Comparison of ENCODE assay signal across 8 mouse cellular contexts in the genomic region with DNA sequence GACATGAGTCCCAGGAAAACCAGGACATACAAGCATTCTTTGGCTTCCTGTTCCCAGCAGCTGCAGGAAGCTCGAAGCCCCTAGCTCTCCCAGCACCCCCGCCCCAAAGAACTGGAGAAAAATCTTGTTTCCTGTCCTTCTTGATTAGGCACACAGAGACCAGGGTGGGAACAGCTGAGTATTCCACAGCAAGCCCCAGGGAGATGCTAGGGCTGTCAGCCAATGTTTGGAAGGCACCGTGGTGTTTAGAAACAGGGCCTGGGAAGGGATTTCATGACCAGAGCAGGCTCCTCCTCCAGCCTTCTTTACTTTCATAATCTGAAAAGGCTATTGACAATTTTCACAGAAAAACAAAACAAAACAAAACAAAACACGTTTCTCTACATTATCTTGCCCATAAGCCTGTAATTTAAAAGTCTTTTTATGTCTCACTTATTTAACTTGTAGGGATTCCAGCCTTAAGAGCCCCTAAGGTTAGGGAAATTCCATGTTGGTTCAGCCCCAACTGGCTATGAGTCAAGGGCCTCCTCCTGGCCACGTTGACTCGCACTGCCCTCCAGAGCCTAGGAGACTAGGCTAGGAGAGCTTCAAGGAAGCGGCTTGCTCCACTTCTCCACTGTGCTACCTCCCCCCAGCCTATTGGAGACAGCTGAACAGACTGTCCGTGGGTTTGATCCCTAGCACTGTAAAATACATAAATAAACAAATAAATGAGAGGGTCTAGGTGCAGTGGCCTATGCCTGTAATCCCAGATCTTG. TPM values are rescaled to one million over a fixed set of nuclear protein-coding genes. Genes with fewer than 3 reads are reported as not detected.
DNase-seq lines count a peak whose midpoint lies in the region; TF ChIP-seq lines count a peak whose summit lies in the region.

No protein-coding gene starts in this region.

- no peak overlapping the region for H3K27ac ChIP-seq in forebrain, embryonic 10.5 days

- H3K4me3 ChIP-seq in lung, adult 2 months (replicated peaks; ENCODE audit: extremely low read depth, low read depth, low read length) = no peak overlapping the region
- no peak overlapping the region for H3K4me3 ChIP-seq in forebrain, embryonic 10.5 days

- intact Hi-C loops in heart, postnatal 10 days (cut with DNase I) = loop anchor here (2.0 kb wide), 1 partner anchor 67 kb away; no protein-coding TSS in a partner anchor

- H3K9me3 ChIP-seq in forebrain, embryonic 10.5 days = no peaks in the 10 kb centered on the region

- peaks cover 8% of the 10 kb centered on the region for H3K4me1 ChIP-seq in lung, adult 2 months (ENCODE audit: control insufficient read depth, insufficient read depth, low read length)
- no peaks in the 10 kb centered on the region for H3K4me1 ChIP-seq in forebrain, embryonic 10.5 days

- 11% methylated on average over 8 of the region's 8 CpGs for WGBS in lung, adult 2 months
- 60% methylated on average over 8 of the region's 8 CpGs for WGBS in forebrain, embryonic 10.5 days

- no peaks in the 10 kb centered on the region for H3K27me3 ChIP-seq in forebrain, embryonic 10.5 days (ENCODE audit: poor library complexity, severe bottlenecking)

- TF ChIP-seq CTCF in brain, embryonic 14.5 days (IDR thresholded peaks at IDR 0.05; ENCODE audit: borderline replicate concordance, extremely low read depth, insufficient read depth, insufficient read length) = no peak
- TF ChIP-seq CTCF in lung, adult 2 months (IDR thresholded peaks at IDR 0.05; ENCODE audit: insufficient read depth, low read length) = no peak

- DNase-seq in cerebellum, postnatal 10 days = peak; percentile 63 to 74
- no peak for DNase-seq in cerebellum, postnatal 36 days
- peak; percentile 50 for DNase-seq in brain, embryonic 14.5 days (ENCODE audit: low read depth)
- peak; percentile 92 to 94 for DNase-seq in heart, postnatal 10 days
- DNase-seq in lung, adult 2 months = peak; percentile 60
- no peak for DNase-seq in frontal cortex, postnatal 36 days (ENCODE audit: low spot score in 2 of 2)
- no peak for DNase-seq in forebrain, embryonic 10.5 days (ENCODE audit: extremely low spot score, low spot score)
- DNase-seq in T-cell, adult 2 months (ENCODE audit: low spot score) = no peak

- no peaks in the 10 kb centered on the region for H3K36me3 ChIP-seq in forebrain, embryonic 10.5 days (replicated peaks)

- no peak for TF ChIP-seq POLR2A in brain, embryonic 14.5 days (IDR thresholded peaks at IDR 0.05; ENCODE audit: borderline replicate concordance, extremely low read depth, insufficient read depth, insufficient read length, poor library complexity, severe bottlenecking)
- TF ChIP-seq POLR2A in lung, adult 2 months (IDR thresholded peaks at IDR 0.05; ENCODE audit: borderline replicate concordance, extremely low read depth, low read depth, low read length) = 0 out of 2 replicates have a peak, but pooled peaks have one; percentile 50

RNA-seq across cellular contexts. Expression of gene Nicn1, which starts 10.0 kb away (rescaled TPM):
- 113 and 115 TPM in 2 replicates for polyA plus RNA-seq in brain, embryonic 14.5 days (2012; rRNA removed)
- 10 to 100 TPM; 20.5 to 21.8 TPM for total RNA-seq in heart, postnatal 10 days (2021)
- 15.1 and 21.4 TPM in 2 replicates for polyA plus RNA-seq in lung, adult 2 months (2012; rRNA removed)
- polyA plus RNA-seq in forebrain, embryonic 10.5 days (2016; fragmentation: Nextera tagmentation; extraction: Ambion mirVana) = 31.6 and 34.3 TPM in 2 replicates

RNA-seq across cellular contexts. Expression of gene Amt, which starts 16.4 kb away (rescaled TPM):
- 58.0 and 67.8 TPM in 2 replicates for polyA plus RNA-seq in brain, embryonic 14.5 days (2012; rRNA removed)
- 1 to 10 TPM; 5.2 to 6.9 TPM for total RNA-seq in heart, postnatal 10 days (2021)
- polyA plus RNA-seq in lung, adult 2 months (2012; rRNA removed) = 7.0 and 13.3 TPM in 2 replicates
- 34.8 and 40.0 TPM in 2 replicates for polyA plus RNA-seq in forebrain, embryonic 10.5 days (2016; fragmentation: Nextera tagmentation; extraction: Ambion mirVana)

RNA-seq across cellular contexts. Expression of gene Dag1, which starts 16.5 kb away (rescaled TPM):
- 25.9 and 58.1 TPM in 2 replicates for polyA plus RNA-seq in brain, embryonic 14.5 days (2012; rRNA removed)
- total RNA-seq in heart, postnatal 10 days (2021) = 100 to 1,000 TPM; 369 to 394 TPM
- 125 and 170 TPM in 2 replicates for polyA plus RNA-seq in lung, adult 2 months (2012; rRNA removed)
- polyA plus RNA-seq in forebrain, embryonic 10.5 days (2016; fragmentation: Nextera tagmentation; extraction: Ambion mirVana) = 74.0 and 76.4 TPM in 2 replicates

RNA-seq across cellular contexts. Expression of gene Rhoa, which starts 25.7 kb away (rescaled TPM):
- 124 and 160 TPM in 2 replicates for polyA plus RNA-seq in brain, embryonic 14.5 days (2012; rRNA removed)
- 100 to 1,000 TPM; 328 to 329 TPM for total RNA-seq in heart, postnatal 10 days (2021)
- 167 and 313 TPM in 2 replicates for polyA plus RNA-seq in lung, adult 2 months (2012; rRNA removed)
- polyA plus RNA-seq in forebrain, embryonic 10.5 days (2016; fragmentation: Nextera tagmentation; extraction: Ambion mirVana) = 257 and 290 TPM in 2 replicates

RNA-seq across cellular contexts. Expression of gene Tcta, which starts 25.7 kb away (rescaled TPM):
- polyA plus RNA-seq in brain, embryonic 14.5 days (2012; rRNA removed) = 34.6 and 39.0 TPM in 2 replicates
- total RNA-seq in heart, postnatal 10 days (2021) = 10 to 100 TPM; 24.4 to 30.0 TPM
- polyA plus RNA-seq in lung, adult 2 months (2012; rRNA removed) = 64.1 and 75.8 TPM in 2 replicates
- polyA plus RNA-seq in forebrain, embryonic 10.5 days (2016; fragmentation: Nextera tagmentation; extraction: Ambion mirVana) = 13.4 and 13.8 TPM in 2 replicates

Comparison
In these comparisons a context has a peak if more than half of its experiments do, and no peak if none do; other contexts are left out.
1. DNase-seq: peak in cerebellum, postnatal 10 days (2 of 2), brain, embryonic 14.5 days (single experiment), heart, postnatal 10 days (2 of 2) and lung, adult 2 months (single experiment); none in cerebellum, postnatal 36 days (0 of 2), frontal cortex, postnatal 36 days (0 of 2), forebrain, embryonic 10.5 days (single experiment) and T-cell, adult 2 months (single experiment).